Mouse (Mus musculus) erythroblast, embryonic 14.5 days (primary cell): ENCODE measurements around the gene Cacna2d1. TPM values are rescaled to one million over a fixed set of nuclear protein-coding genes. Genes with fewer than 3 reads are reported as not detected.

ENCODE experiments used
- H3K27me3 ChIP-seq: 2 replicates; pipeline ENCODE4 v1.6.1; 2012; ENCODE audit warnings: inconsistent platforms; ENCODE audit not compliant: control insufficient read depth
- H3K36me3 ChIP-seq: 2 replicates; pipeline ENCODE4 v1.6.1; 2012; ENCODE audit warnings: mild to moderate bottlenecking, inconsistent platforms; ENCODE audit not compliant: control insufficient read depth
- H3K4me1 ChIP-seq: 2 replicates; pipeline ENCODE4 v1.6.1; 2012; ENCODE audit warnings: inconsistent platforms; ENCODE audit not compliant: control insufficient read depth
- H3K4me3 ChIP-seq: replicated peaks from 2 replicates; pipeline ENCODE3; 2012; ENCODE audit warnings: moderate library complexity, mild to moderate bottlenecking, inconsistent platforms
- H3K9me3 ChIP-seq: 2 replicates; pipeline ENCODE4 v1.6.1; 2012; ENCODE audit warnings: low read length, inconsistent platforms, mixed read lengths; ENCODE audit not compliant: control insufficient read depth
- GATA1 ChIP-seq: IDR thresholded peaks from 2 replicates; pipeline ENCODE4 v1.6.1; 2012; ENCODE audit warnings: low read length, inconsistent platforms, mixed read lengths
- TAL1 ChIP-seq: IDR thresholded peaks from 3 replicates; pipeline ENCODE4 v1.6.1; 2012; ENCODE audit warnings: low read length, inconsistent platforms, mixed read lengths
- polyA plus RNA-seq: library from polyadenylated mRNA; stranded (reverse); fragments of >175 nt; gene quantifications from 2 replicates; pipeline ENCODE4 v1.2.3, GENCODE M21; 2012

The Cacna2d1 gene
- polyA plus RNA-seq, 1 experiment: not detected

- no peak for TF ChIP-seq GATA1
- no peak for TF ChIP-seq TAL1
- Histone ChIP-seq H3K9me3 (no peaks in the 10 kb centered on the region), H3K4me1 (no peaks in the 10 kb centered on the region), H3K27me3 (no peaks in the 10 kb centered on the region), H3K4me3 (no peak overlapping the region), H3K36me3 (no peaks in the 10 kb centered on the region)
These were observed 131.3 kb downstream of the Cacna2d1 start for GRCm38 (mm10) chr5:16065816-16066215.

GRCm38 (mm10) chr5:16082253-16082652 is 147.8 kb downstream of the Cacna2d1 start:
- TF ChIP-seq GATA1 (no peak), TAL1 (no peak)
- Histone ChIP-seq H3K27me3 (no peaks in the 10 kb centered on the region), H3K36me3 (no peaks in the 10 kb centered on the region), H3K4me1 (no peaks in the 10 kb centered on the region), H3K9me3 (no peaks in the 10 kb centered on the region), H3K4me3 (no peak overlapping the region)

- Histone ChIP-seq H3K27me3 (no peaks in the 10 kb centered on the region), H3K4me1 (no peaks in the 10 kb centered on the region), H3K9me3 (no peaks in the 10 kb centered on the region), H3K36me3 (no peaks in the 10 kb centered on the region), H3K4me3 (no peak overlapping the region)
- TF ChIP-seq TAL1 (no peak), GATA1 (no peak)
These were observed 152.8 kb downstream of the Cacna2d1 start for GRCm38 (mm10) chr5:16086979-16087902.

GRCm38 (mm10) chr5:16087995-16088394 is 153.5 kb downstream of the Cacna2d1 start:
- H3K4me1 ChIP-seq: no peaks in the 10 kb centered on the region
- no peak for TF ChIP-seq GATA1
- TF ChIP-seq TAL1: no peak
- H3K36me3 ChIP-seq: no peaks in the 10 kb centered on the region
- H3K4me3 ChIP-seq: no peak overlapping the region
- H3K27me3 ChIP-seq: no peaks in the 10 kb centered on the region
- H3K9me3 ChIP-seq: 0 out of 2 replicates have a peak, but pooled peaks cover 2% of the 10 kb centered on the region

- no peaks in the 10 kb centered on the region for H3K27me3 ChIP-seq
- H3K4me1 ChIP-seq: no peaks in the 10 kb centered on the region
- H3K4me3 ChIP-seq: no peak overlapping the region
- TF ChIP-seq GATA1 (no peak), TAL1 (no peak)
- H3K9me3 ChIP-seq: 0 out of 2 replicates have a peak, but pooled peaks cover 2% of the 10 kb centered on the region
- no peaks in the 10 kb centered on the region for H3K36me3 ChIP-seq
These were observed 158.0 kb downstream of the Cacna2d1 start for GRCm38 (mm10) chr5:16092540-16092939.

- H3K36me3 ChIP-seq: no peaks in the 10 kb centered on the region
- H3K4me3 ChIP-seq: no peak overlapping the region
- TF ChIP-seq GATA1: no peak
- TF ChIP-seq TAL1: no peak
- no peaks in the 10 kb centered on the region for H3K4me1 ChIP-seq
- 0 out of 2 replicates have a peak, but pooled peaks cover 2% of the 10 kb centered on the region for H3K9me3 ChIP-seq
- no peaks in the 10 kb centered on the region for H3K27me3 ChIP-seq
These were observed 158.7 kb downstream of the Cacna2d1 start for GRCm38 (mm10) chr5:16093071-16093693.

- H3K27me3 ChIP-seq: no peaks in the 10 kb centered on the region
- H3K36me3 ChIP-seq: no peaks in the 10 kb centered on the region
- H3K4me3 ChIP-seq: no peak overlapping the region
- TF ChIP-seq TAL1 (no peak), GATA1 (no peak)
- no peaks in the 10 kb centered on the region for H3K4me1 ChIP-seq
- 0 out of 2 replicates have a peak, but pooled peaks cover 2% of the 10 kb centered on the region for H3K9me3 ChIP-seq
These were observed 160.9 kb downstream of the Cacna2d1 start for GRCm38 (mm10) chr5:16095345-16095744.

- H3K36me3 ChIP-seq: no peaks in the 10 kb centered on the region
- no peaks in the 10 kb centered on the region for H3K4me1 ChIP-seq
- TF ChIP-seq GATA1 (no peak), TAL1 (no peak)
These were observed 164.3 kb downstream of the Cacna2d1 start for GRCm38 (mm10) chr5:16098766-16099165.

GRCm38 (mm10) chr5:16101820-16102219 is 167.3 kb downstream of the Cacna2d1 start:
- TF ChIP-seq TAL1 (no peak), GATA1 (no peak)
- Histone ChIP-seq H3K9me3 (no peaks in the 10 kb centered on the region), H3K4me3 (no peak overlapping the region), H3K36me3 (no peaks in the 10 kb centered on the region), H3K4me1 (no peaks in the 10 kb centered on the region), H3K27me3 (no peaks in the 10 kb centered on the region)

More at GRCm38 (mm10) chr5:16098766-16099165, 164.3 kb downstream of the Cacna2d1 start:
- H3K9me3 ChIP-seq: no peaks in the 10 kb centered on the region
- H3K4me3 ChIP-seq: no peak overlapping the region
- no peaks in the 10 kb centered on the region for H3K27me3 ChIP-seq

GRCm38 (mm10) chr5:16105701-16106100 is 171.2 kb downstream of the Cacna2d1 start:
- TF ChIP-seq TAL1: no peak
- TF ChIP-seq GATA1: no peak
- H3K9me3 ChIP-seq: no peaks in the 10 kb centered on the region
- no peaks in the 10 kb centered on the region for H3K27me3 ChIP-seq
- no peak overlapping the region for H3K4me3 ChIP-seq
- no peaks in the 10 kb centered on the region for H3K4me1 ChIP-seq
- H3K36me3 ChIP-seq: no peaks in the 10 kb centered on the region
